In genomic region chr8:84381676-84382075, GRCm38 (mm10) we compare ENCODE assay signal across 12 mouse cellular contexts.
"Had no signal": no experiment of that assay in that cellular context is flagged by ENCODE, and none has a peak within 500 bp of the region (broad histone marks: within the 10 kb centered on the region; RNA-seq: fewer than 3 reads in every experiment).

No protein-coding gene starts in this region.

- DNase-seq: gastrocnemius, adult 2 months; gastrocnemius, postnatal 14 days; gastrocnemius, postnatal 36 days; heart, adult 18-20 months; heart, postnatal 10 days; kidney, adult 18-20 months; kidney, adult 8-10 months; kidney, postnatal 14 days; kidney, postnatal 36 days; layer of hippocampus, adult 9-11 months; layer of hippocampus, postnatal 36 days; left cerebral cortex, postnatal 4 days had no signal
